Mouse (Mus musculus): ENCODE data around the gene Rnf126. TPM values are rescaled to one million over a fixed set of nuclear protein-coding genes. Genes with fewer than 3 reads are reported as not detected.

The Rnf126 gene
- polyA plus RNA-seq, 1 experiment, result 49.6 TPM

GRCm38 (mm10) chr10:79801837-79802236 is 35.1 kb upstream of the Rnf126 start:
- no peak for TF ChIP-seq POLR2A (IDR thresholded peaks at IDR 0.05; ENCODE audit: insufficient read depth, low read length)
- no peak for TF ChIP-seq EP300 (IDR thresholded peaks at IDR 0.05; ENCODE audit: insufficient read depth, low read depth, low read length)
- TF ChIP-seq CTCF (IDR thresholded peaks at IDR 0.05; ENCODE audit: low read depth, low read length), result no peak
- no peaks in the 10 kb centered on the region for H3K36me3 ChIP-seq (ENCODE audit: control insufficient read depth, insufficient read depth, low read length, poor library complexity, severe bottlenecking)
- H3K9ac ChIP-seq (ENCODE audit: low read depth, poor library complexity, severe bottlenecking), result no peak overlapping the region
- no peaks in the 10 kb centered on the region for H3K27me3 ChIP-seq (ENCODE audit: control insufficient read depth, insufficient read depth, low read length, poor library complexity, severe bottlenecking)
- no peak overlapping the region for H3K27ac ChIP-seq (ENCODE audit: insufficient read depth, low read length)
- H3K4me3 ChIP-seq (ENCODE audit: low read depth, low read length), result no peak overlapping the region
- H3K9me3 ChIP-seq (replicated peaks; ENCODE audit: control insufficient read depth, insufficient read depth, low read length, poor library complexity, severe bottlenecking), result no peaks in the 10 kb centered on the region
- peaks cover 7% of the 10 kb centered on the region for H3K4me1 ChIP-seq (ENCODE audit: control insufficient read depth, insufficient read depth, low read length)

GRCm38 (mm10) chr10:79800508-79800907 is 33.8 kb upstream of the Rnf126 start:
- Histone ChIP-seq H3K9ac (ENCODE audit: low read depth, poor library complexity, severe bottlenecking) (no peak overlapping the region), H3K27me3 (ENCODE audit: control insufficient read depth, insufficient read depth, low read length, poor library complexity, severe bottlenecking) (no peaks in the 10 kb centered on the region), H3K9me3 (replicated peaks; ENCODE audit: control insufficient read depth, insufficient read depth, low read length, poor library complexity, severe bottlenecking) (no peaks in the 10 kb centered on the region), H3K4me3 (ENCODE audit: low read depth, low read length) (no peak overlapping the region), H3K27ac (ENCODE audit: insufficient read depth, low read length) (no peak overlapping the region), H3K4me1 (ENCODE audit: control insufficient read depth, insufficient read depth, low read length) (peaks cover 7% of the 10 kb centered on the region), H3K36me3 (ENCODE audit: control insufficient read depth, insufficient read depth, low read length, poor library complexity, severe bottlenecking) (no peaks in the 10 kb centered on the region)
- no peak for TF ChIP-seq POLR2A (IDR thresholded peaks at IDR 0.05; ENCODE audit: insufficient read depth, low read length)

GRCm38 (mm10) chr10:79798289-79798928 is 31.7 kb upstream of the Rnf126 start:
- peaks cover 7% of the 10 kb centered on the region for H3K4me1 ChIP-seq (ENCODE audit: control insufficient read depth, insufficient read depth, low read length)
- H3K9ac ChIP-seq (ENCODE audit: low read depth, poor library complexity, severe bottlenecking), result no peak overlapping the region
- H3K27ac ChIP-seq (ENCODE audit: insufficient read depth, low read length), result no peak overlapping the region
- no peaks in the 10 kb centered on the region for H3K9me3 ChIP-seq (replicated peaks; ENCODE audit: control insufficient read depth, insufficient read depth, low read length, poor library complexity, severe bottlenecking)
- TF ChIP-seq POLR2A (IDR thresholded peaks at IDR 0.05; ENCODE audit: insufficient read depth, low read length), result no peak
- no peak for TF ChIP-seq CTCF (IDR thresholded peaks at IDR 0.05; ENCODE audit: low read depth, low read length)
- no peak for TF ChIP-seq EP300 (IDR thresholded peaks at IDR 0.05; ENCODE audit: insufficient read depth, low read depth, low read length)
- H3K27me3 ChIP-seq (ENCODE audit: control insufficient read depth, insufficient read depth, low read length, poor library complexity, severe bottlenecking), result no peaks in the 10 kb centered on the region
- H3K4me3 ChIP-seq (ENCODE audit: low read depth, low read length), result no peak overlapping the region
- H3K36me3 ChIP-seq (ENCODE audit: control insufficient read depth, insufficient read depth, low read length, poor library complexity, severe bottlenecking), result no peaks in the 10 kb centered on the region

GRCm38 (mm10) chr10:79797326-79797725 is 30.6 kb upstream of the Rnf126 start:
- no peaks in the 10 kb centered on the region for H3K9me3 ChIP-seq (replicated peaks; ENCODE audit: control insufficient read depth, insufficient read depth, low read length, poor library complexity, severe bottlenecking)
- no peak overlapping the region for H3K27ac ChIP-seq (ENCODE audit: insufficient read depth, low read length)
- H3K9ac ChIP-seq (ENCODE audit: low read depth, poor library complexity, severe bottlenecking), result no peak overlapping the region
- no peaks in the 10 kb centered on the region for H3K36me3 ChIP-seq (ENCODE audit: control insufficient read depth, insufficient read depth, low read length, poor library complexity, severe bottlenecking)
- no peak for TF ChIP-seq CTCF (IDR thresholded peaks at IDR 0.05; ENCODE audit: low read depth, low read length)
- TF ChIP-seq POLR2A (IDR thresholded peaks at IDR 0.05; ENCODE audit: insufficient read depth, low read length), result no peak
- 0 out of 2 replicates have a peak, but pooled peaks have one; percentile 53 for TF ChIP-seq EP300 (IDR thresholded peaks at IDR 0.05; ENCODE audit: insufficient read depth, low read depth, low read length)
- H3K4me3 ChIP-seq (ENCODE audit: low read depth, low read length), result no peak overlapping the region
- peaks cover 3% of the 10 kb centered on the region for H3K4me1 ChIP-seq (ENCODE audit: control insufficient read depth, insufficient read depth, low read length)
- H3K27me3 ChIP-seq (ENCODE audit: control insufficient read depth, insufficient read depth, low read length, poor library complexity, severe bottlenecking), result no peaks in the 10 kb centered on the region

GRCm38 (mm10) chr10:79795905-79796304 is 29.2 kb upstream of the Rnf126 start:
- TF ChIP-seq POLR2A (IDR thresholded peaks at IDR 0.05; ENCODE audit: insufficient read depth, low read length), result no peak
- no peak for TF ChIP-seq CTCF (IDR thresholded peaks at IDR 0.05; ENCODE audit: low read depth, low read length)
- TF ChIP-seq EP300 (IDR thresholded peaks at IDR 0.05; ENCODE audit: insufficient read depth, low read depth, low read length), result no peak
- no peaks in the 10 kb centered on the region for H3K36me3 ChIP-seq (ENCODE audit: control insufficient read depth, insufficient read depth, low read length, poor library complexity, severe bottlenecking)
- H3K4me3 ChIP-seq (ENCODE audit: low read depth, low read length), result no peak overlapping the region
- H3K27ac ChIP-seq (ENCODE audit: insufficient read depth, low read length), result no peak overlapping the region
- no peaks in the 10 kb centered on the region for H3K27me3 ChIP-seq (ENCODE audit: control insufficient read depth, insufficient read depth, low read length, poor library complexity, severe bottlenecking)
- H3K4me1 ChIP-seq (ENCODE audit: control insufficient read depth, insufficient read depth, low read length), result peaks cover 3% of the 10 kb centered on the region
- no peak overlapping the region for H3K9ac ChIP-seq (ENCODE audit: low read depth, poor library complexity, severe bottlenecking)
- no peaks in the 10 kb centered on the region for H3K9me3 ChIP-seq (replicated peaks; ENCODE audit: control insufficient read depth, insufficient read depth, low read length, poor library complexity, severe bottlenecking)

- Histone ChIP-seq H3K9me3 (replicated peaks; ENCODE audit: control insufficient read depth, insufficient read depth, low read length, poor library complexity, severe bottlenecking) (no peaks in the 10 kb centered on the region), H3K27me3 (ENCODE audit: control insufficient read depth, insufficient read depth, low read length, poor library complexity, severe bottlenecking) (no peaks in the 10 kb centered on the region), H3K27ac (ENCODE audit: insufficient read depth, low read length) (no peak overlapping the region)
Measured at GRCm38 (mm10) chr10:79794491-79794931, 27.8 kb upstream of the Rnf126 start.

More at GRCm38 (mm10) chr10:79794491-79794931, 27.8 kb upstream of the Rnf126 start:
- Histone ChIP-seq H3K4me3 (ENCODE audit: low read depth, low read length) (peak overlapping the region; percentile 88), H3K4me1 (ENCODE audit: control insufficient read depth, insufficient read depth, low read length) (peaks cover 3% of the 10 kb centered on the region), H3K9ac (ENCODE audit: low read depth, poor library complexity, severe bottlenecking) (peak overlapping the region; percentile 91), H3K36me3 (ENCODE audit: control insufficient read depth, insufficient read depth, low read length, poor library complexity, severe bottlenecking) (no peaks in the 10 kb centered on the region)
- TF ChIP-seq CTCF (IDR thresholded peaks at IDR 0.05; ENCODE audit: low read depth, low read length), result no peak
- no peak for TF ChIP-seq EP300 (IDR thresholded peaks at IDR 0.05; ENCODE audit: insufficient read depth, low read depth, low read length)
- TF ChIP-seq POLR2A (IDR thresholded peaks at IDR 0.05; ENCODE audit: insufficient read depth, low read length), result no peak
